Mouse (Mus musculus) E14TG2a.4 (cell line): ENCODE data around the gene Selenof.

Experiments
- H3K27me3 ChIP-seq: 2 replicates; pipeline ENCODE4 v1.6.1; 2014; ENCODE audit warnings: low read length, control low read depth; ENCODE audit not compliant: insufficient read depth
- H3K36me3 ChIP-seq: 2 replicates; pipeline ENCODE4 v1.6.1; 2014; ENCODE audit warnings: low read length, control low read depth; ENCODE audit not compliant: insufficient read depth
- H3K4me1 ChIP-seq: replicated peaks from 2 replicates; pipeline ENCODE4 v1.6.1; 2014; ENCODE audit warnings: low read depth, low read length, control low read depth
- H3K4me3 ChIP-seq: replicated peaks from 2 replicates; pipeline ENCODE4 v1.5.1; 2014; ENCODE audit warnings: mild to moderate bottlenecking, low read length
- H3K9me3 ChIP-seq: 2 replicates; pipeline ENCODE4 v1.6.1; 2014; ENCODE audit warnings: low read length, control low read depth
- CTCF ChIP-seq: conservative IDR thresholded peaks from 2 replicates; pipeline ENCODE4 v1.5.1; 2014; ENCODE audit warnings: low read length
- NANOG ChIP-seq: IDR thresholded peaks from 2 replicates; pipeline ENCODE4 v1.6.1; 2014; ENCODE audit warnings: borderline replicate concordance, low read length, mixed read lengths
- POU5F1 ChIP-seq: IDR thresholded peaks from 2 replicates; pipeline ENCODE4 v1.6.1; 2014; ENCODE audit warnings: low read length, borderline replicate concordance

The Selenof gene

DNA sequence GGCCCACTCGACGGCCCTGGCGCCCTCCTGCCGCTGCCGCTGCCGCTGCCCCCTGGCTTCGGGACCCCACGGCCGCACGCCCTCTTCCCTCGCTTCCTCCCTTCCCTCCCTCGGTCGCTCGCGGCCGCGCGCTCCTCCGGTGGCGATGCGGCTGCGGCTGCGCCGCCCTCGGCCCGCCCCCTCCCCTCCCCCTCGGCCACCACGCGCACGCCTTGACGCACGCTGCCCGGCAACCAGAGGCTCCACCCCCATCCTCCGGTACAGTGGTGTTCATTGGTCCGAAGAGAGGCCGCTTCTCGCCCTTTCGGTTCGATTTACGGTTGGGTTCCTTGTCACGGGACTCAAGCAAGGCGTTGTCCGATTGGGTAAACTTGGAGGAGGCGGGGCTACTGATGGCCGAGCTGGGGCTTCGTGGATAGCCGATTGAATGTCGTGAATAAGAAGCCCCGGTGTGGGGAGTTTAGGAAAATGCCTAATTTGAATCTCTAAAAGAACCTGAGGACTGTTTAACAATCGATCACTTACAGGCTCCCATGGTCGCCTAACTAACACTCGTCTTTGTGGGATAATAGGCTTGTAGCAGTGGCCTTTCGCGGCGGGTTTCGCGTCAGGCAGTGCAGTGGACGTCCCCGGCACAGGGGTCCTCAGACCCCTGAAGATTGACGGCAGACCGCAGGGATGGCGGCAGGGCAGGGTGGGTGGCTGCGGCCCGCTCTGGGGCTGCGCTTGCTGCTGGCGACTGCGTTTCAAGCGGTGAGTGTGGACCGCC lies at the start of gene Selenof, which contains the start of gene Hs2st1:
Selenof (plus strand) TSS at position 258 of the 769 bp plus-strand sequence.
Hs2st1 (minus strand) TSS at position 135 of the 769 bp plus-strand sequence.
- Histone ChIP-seq H3K4me3 (peak within 1 kb of the TSS; percentile 98), H3K27me3 (peaks cover 15% of the 10 kb centered on the region), H3K9me3 (no peaks in the 10 kb centered on the region), H3K36me3 (peaks cover 34% of the 10 kb centered on the region), H3K4me1 (peaks cover 55% of the 10 kb centered on the region)
- no peak for TF ChIP-seq POU5F1

DNA sequence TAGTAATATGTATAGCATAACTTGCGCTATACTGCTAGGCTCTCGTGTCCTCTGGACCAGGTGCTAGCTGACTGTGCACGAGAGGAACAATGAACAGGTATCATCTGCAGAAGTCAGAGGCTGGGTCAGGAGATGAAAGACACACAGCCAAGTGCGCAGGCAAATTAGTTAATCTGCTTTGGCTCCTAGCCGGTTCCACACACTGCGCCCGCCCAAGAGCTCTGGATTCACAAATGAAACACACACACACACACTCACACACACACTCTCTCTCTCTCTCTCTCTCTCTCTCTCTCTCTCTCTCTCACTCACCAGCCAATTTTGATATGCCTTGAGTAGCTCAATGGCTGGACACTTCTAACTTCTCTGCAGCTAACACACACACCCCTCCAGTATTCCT lies 42.2 kb upstream of the Selenof start:
- H3K27me3 ChIP-seq: no peaks in the 10 kb centered on the region
- H3K36me3 ChIP-seq: no peaks in the 10 kb centered on the region
- TF ChIP-seq CTCF: no peak
- no peak for TF ChIP-seq POU5F1
- TF ChIP-seq NANOG: no peak
- no peaks in the 10 kb centered on the region for H3K9me3 ChIP-seq
- peaks cover 13% of the 10 kb centered on the region for H3K4me1 ChIP-seq
- no peak overlapping the region for H3K4me3 ChIP-seq

DNA sequence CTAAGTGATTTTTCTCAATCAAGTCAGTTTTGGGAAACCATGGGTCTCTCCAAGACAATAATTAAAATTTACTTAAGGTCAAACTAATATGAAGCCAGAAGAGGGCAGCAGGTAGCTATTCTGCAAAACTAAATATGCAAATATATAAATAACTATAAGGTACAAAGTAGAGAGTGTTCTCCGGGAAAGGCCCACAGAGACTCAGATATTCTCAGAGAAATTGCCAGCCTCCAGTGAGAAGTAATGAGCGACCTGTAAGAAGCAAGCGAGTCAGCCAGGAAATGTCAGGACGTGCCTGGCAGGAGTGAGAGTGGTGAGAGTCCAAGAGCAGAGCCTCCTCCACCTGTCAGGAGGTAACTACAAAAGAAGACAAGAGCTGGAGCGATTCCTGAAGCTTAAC lies 39.1 kb upstream of the Selenof start:
- TF ChIP-seq POU5F1: no peak
- no peak for TF ChIP-seq NANOG
- TF ChIP-seq CTCF: no peak
- no peaks in the 10 kb centered on the region for H3K27me3 ChIP-seq
- no peak overlapping the region for H3K4me3 ChIP-seq
- H3K36me3 ChIP-seq: no peaks in the 10 kb centered on the region
- H3K9me3 ChIP-seq: no peaks in the 10 kb centered on the region
- H3K4me1 ChIP-seq: peaks cover 24% of the 10 kb centered on the region

DNA sequence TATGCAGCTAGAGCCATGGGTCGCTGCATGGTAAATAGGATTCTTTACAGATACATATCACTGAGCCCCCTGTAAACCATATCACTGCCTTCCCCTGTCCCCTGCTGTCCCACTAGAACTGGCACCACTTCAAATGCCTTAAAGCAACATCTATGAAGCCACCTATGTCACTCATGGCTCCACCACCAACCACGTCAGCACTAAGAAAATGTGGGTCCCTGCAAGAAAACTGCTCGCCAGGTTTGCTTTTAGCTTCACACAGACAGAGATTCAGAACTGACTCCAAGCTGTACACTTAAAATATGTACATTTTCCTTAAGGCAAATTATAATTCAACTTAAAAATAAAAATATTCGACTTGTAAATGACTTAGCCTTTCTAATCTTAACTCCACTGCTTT lies 35.0 kb upstream of the Selenof start:
- Histone ChIP-seq H3K27me3 (no peaks in the 10 kb centered on the region), H3K36me3 (no peaks in the 10 kb centered on the region), H3K4me1 (peaks cover 11% of the 10 kb centered on the region), H3K9me3 (no peaks in the 10 kb centered on the region), H3K4me3 (no peak overlapping the region)
- TF ChIP-seq POU5F1 (no peak), CTCF (no peak), NANOG (no peak)

DNA sequence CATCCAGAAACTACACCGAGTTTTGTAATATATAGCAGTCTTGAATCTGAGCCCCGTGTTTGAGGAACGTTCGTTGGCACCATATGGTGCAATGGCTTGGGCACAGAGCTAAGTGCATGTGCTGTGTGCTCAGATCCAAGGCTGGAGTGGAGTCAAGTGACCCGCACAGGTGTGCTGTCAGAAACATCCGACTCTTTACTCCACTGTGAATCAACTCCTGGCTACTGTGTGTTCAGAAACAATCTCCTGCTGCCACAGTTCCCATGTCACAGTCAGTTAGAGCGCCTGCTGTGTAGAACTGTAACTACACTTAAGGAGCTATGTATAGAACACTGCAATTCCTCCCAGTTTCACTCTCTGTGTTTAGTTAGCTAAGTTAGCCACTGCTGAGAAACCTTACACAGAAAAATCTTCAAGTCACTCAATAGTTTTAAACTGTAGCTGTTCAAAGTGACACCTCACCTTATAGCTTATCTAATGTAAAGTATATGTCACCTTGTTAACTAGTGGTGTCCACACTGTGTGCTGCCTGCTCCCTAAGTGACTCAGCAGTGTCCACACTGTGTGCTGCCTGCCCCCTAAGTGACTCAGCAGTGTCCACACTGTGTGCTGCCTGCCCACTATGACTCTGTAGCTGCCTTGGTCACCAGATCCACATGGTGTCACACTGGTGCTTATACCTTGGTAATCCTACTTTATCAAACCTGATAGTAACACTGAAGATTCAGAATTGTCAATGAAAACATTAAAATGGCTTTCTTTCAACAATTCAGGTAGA lies 32.8 kb upstream of the Selenof start:
- TF ChIP-seq POU5F1 (no peak), NANOG (no peak), CTCF (no peak)
- no peaks in the 10 kb centered on the region for H3K9me3 ChIP-seq
- H3K36me3 ChIP-seq: no peaks in the 10 kb centered on the region
- no peak overlapping the region for H3K4me3 ChIP-seq
- H3K27me3 ChIP-seq: no peaks in the 10 kb centered on the region
- peaks cover 11% of the 10 kb centered on the region for H3K4me1 ChIP-seq

DNA sequence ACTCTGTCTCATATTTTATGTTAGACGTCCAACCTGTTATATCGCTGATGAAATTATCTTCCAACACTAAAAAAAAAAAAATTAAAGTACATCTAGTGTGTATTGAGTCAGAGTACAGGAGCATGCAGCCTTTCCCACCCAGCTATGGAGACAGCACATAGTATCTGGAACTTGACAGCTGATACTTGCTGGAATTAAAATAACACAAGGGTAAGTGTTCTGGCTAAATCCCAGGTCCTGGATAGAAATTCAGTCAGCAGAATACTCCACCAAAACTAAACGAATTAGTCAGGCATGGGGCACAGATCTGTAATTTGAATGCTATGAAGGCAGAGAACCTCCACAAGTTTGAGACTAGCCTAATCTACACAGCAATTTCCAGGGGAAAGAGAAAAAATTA lies 31.1 kb upstream of the Selenof start:
- peaks cover 10% of the 10 kb centered on the region for H3K4me1 ChIP-seq
- no peaks in the 10 kb centered on the region for H3K36me3 ChIP-seq
- TF ChIP-seq CTCF (no peak), NANOG (no peak), POU5F1 (no peak)
- no peaks in the 10 kb centered on the region for H3K9me3 ChIP-seq
- H3K4me3 ChIP-seq: no peak overlapping the region
- no peaks in the 10 kb centered on the region for H3K27me3 ChIP-seq

DNA sequence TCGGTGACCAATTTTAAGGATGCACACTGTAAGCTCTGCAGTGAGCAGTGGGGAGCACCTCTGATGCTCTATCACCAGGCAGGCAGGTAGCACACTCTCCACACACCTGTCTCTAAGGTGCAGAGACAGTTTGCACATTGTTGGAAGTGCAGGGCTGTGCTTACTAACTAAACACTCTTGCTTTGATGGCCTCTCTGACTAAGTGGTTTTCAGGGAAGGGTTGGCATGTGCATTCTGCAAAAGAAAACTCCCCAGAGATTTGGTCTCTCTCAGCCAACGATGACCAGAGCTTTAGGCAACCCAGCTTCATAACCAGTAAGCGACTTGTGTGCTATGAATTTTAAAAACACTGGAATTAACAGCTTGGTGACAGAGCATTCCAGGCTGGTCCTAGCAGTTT lies 29.3 kb upstream of the Selenof start:
- no peaks in the 10 kb centered on the region for H3K36me3 ChIP-seq
- no peak overlapping the region for H3K4me3 ChIP-seq
- H3K4me1 ChIP-seq: no peaks in the 10 kb centered on the region; the same call in 1 of the 2 replicates
- H3K27me3 ChIP-seq: no peaks in the 10 kb centered on the region
- H3K9me3 ChIP-seq: no peaks in the 10 kb centered on the region
- TF ChIP-seq NANOG (no peak), CTCF (no peak), POU5F1 (no peak)

DNA sequence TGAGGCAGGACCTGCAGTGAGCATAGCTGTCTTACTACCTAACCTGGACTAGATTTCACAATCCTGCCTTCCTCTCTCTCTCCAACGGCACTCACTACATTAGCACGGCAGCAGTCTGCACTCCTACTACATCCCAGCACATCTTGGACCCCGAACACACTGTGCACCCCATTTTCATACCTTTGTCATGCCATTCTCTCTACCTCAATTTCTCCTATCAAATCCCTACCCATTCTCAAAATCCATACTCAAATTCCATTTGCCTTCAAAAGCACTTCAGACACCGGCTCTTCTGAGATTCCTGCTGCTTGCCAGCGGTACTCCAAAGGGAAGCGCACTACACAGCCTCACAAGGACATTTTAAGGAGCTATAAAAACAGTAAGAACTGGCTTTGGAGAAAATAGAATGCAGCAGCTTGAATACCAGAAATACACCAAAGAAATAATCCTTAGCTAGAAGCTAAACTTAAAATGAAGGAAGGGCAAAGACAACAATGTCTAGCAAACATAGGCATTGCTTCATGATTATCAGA lies 28.1 kb upstream of the Selenof start:
- Histone ChIP-seq H3K27me3 (no peaks in the 10 kb centered on the region), H3K4me3 (no peak overlapping the region), H3K9me3 (no peaks in the 10 kb centered on the region), H3K36me3 (no peaks in the 10 kb centered on the region), H3K4me1 (no peaks in the 10 kb centered on the region; the same call in 1 of the 2 replicates)
- no peak for TF ChIP-seq CTCF
- TF ChIP-seq POU5F1: no peak
- no peak for TF ChIP-seq NANOG
